Comparison of ENCODE assay signal across 8 mouse cellular contexts in the genomic region with DNA sequence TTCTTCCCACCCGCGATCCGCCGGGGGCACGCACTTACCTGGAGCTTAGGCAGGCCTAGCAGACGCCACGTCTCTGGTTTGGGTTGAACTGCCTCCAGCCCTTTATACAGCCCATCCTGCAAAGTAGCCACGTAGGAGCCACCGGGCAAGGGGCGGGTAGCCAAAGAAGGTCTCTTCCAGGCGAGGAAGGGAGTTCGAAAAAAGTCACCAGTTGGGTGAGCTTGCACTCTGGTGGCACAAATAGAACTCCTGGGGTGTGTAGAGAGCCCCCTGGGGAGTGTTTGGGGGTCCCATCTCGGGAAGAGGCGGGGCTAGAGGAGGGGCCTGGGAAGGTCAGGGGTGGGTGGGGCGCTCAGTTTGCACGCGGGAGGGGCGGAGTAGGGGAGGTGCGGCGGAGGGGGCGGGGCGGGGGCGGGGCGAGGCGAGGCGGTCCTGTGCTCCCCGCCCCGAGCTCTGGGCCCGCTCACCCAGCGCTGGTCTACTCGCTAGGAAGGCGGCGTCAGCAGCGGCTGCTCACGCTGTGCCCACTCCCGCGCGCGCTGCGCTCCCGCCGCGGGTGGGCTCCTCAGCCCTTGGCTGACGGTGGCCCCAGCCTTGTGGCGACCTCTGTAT. TPM values are rescaled to one million over a fixed set of nuclear protein-coding genes. Genes with fewer than 3 reads are reported as not detected.
DNase-seq lines count a peak whose midpoint lies in the region; ATAC-seq and TF ChIP-seq lines count a peak whose summit lies in the region.

A gene (plus strand): TSS at position 467 of the 612 bp plus-strand sequence.

- H3K4me2 ChIP-seq in embryonic facial prominence, embryonic 11.5 days (ENCODE audit: low read depth, low read length) = peak within 1 kb of the TSS; percentile 94
- peak within 1 kb of the TSS; percentile 95 for H3K4me2 ChIP-seq in limb, embryonic 15.5 days
- H3K4me2 ChIP-seq in midbrain, postnatal 0 days (ENCODE audit: low read depth, low read length, poor library complexity, severe bottlenecking) = peak within 1 kb of the TSS; percentile 100
- H3K4me2 ChIP-seq in stomach, embryonic 16.5 days (ENCODE audit: low read depth, low read length) = peak within 1 kb of the TSS; percentile 92

- peak within 1 kb of the TSS; percentile 53 for H3K4me3 ChIP-seq in embryonic facial prominence, embryonic 11.5 days (ENCODE audit: low read depth, low read length)
- H3K4me3 ChIP-seq in limb, embryonic 15.5 days = peak within 1 kb of the TSS; percentile 66
- peak within 1 kb of the TSS; percentile 53 for H3K4me3 ChIP-seq in midbrain, postnatal 0 days (ENCODE audit: low read depth, low read length)
- peak within 1 kb of the TSS; percentile 63 for H3K4me3 ChIP-seq in stomach, embryonic 16.5 days (replicated peaks; ENCODE audit: low read length)

- DNase-seq in 3134 (ENCODE audit: extremely low read depth, insufficient read length, low spot score) = peak; percentile 76
- DNase-seq in adrenal gland, postnatal 25 days = peak; percentile 82
- DNase-seq in embryonic facial prominence, embryonic 11.5 days (ENCODE audit: low spot score) = peak; percentile 84
- DNase-seq in heart, adult 8-10 months (ENCODE audit: low spot score) = peak; percentile 66
- peak; percentile 78 to 85 for DNase-seq in kidney, adult 8-10 months
- peak; percentile 65 for DNase-seq in midbrain, postnatal 0 days (ENCODE audit: low spot score)

- H3K27me3 ChIP-seq in embryonic facial prominence, embryonic 11.5 days (ENCODE audit: control insufficient read depth, insufficient read depth, low read length) = no peaks in the 10 kb centered on the region
- H3K27me3 ChIP-seq in limb, embryonic 15.5 days = no peaks in the 10 kb centered on the region
- no peaks in the 10 kb centered on the region; the same call in 1 of the 2 replicates for H3K27me3 ChIP-seq in midbrain, postnatal 0 days (ENCODE audit: insufficient read depth, low read length)
- H3K27me3 ChIP-seq in stomach, embryonic 16.5 days (ENCODE audit: control insufficient read depth, insufficient read depth, low read length) = no peaks in the 10 kb centered on the region

- H3K9ac ChIP-seq in embryonic facial prominence, embryonic 11.5 days (replicated peaks; ENCODE audit: low read length) = peak within 1 kb of the TSS; percentile 74
- peak within 1 kb of the TSS; percentile 76 for H3K9ac ChIP-seq in limb, embryonic 15.5 days
- peak within 1 kb of the TSS; percentile 50 for H3K9ac ChIP-seq in midbrain, postnatal 0 days (replicated peaks; ENCODE audit: low read length, poor library complexity, severe bottlenecking)
- peak within 1 kb of the TSS; percentile 88 for H3K9ac ChIP-seq in stomach, embryonic 16.5 days (ENCODE audit: low read length)

- H3K4me1 ChIP-seq in embryonic facial prominence, embryonic 11.5 days (ENCODE audit: control insufficient read depth, insufficient read depth, low read length) = peaks cover 4% of the 10 kb centered on the region; the same call in 1 of the 2 replicates
- peaks cover 14% of the 10 kb centered on the region; the same call in 1 of the 2 replicates for H3K4me1 ChIP-seq in limb, embryonic 15.5 days
- H3K4me1 ChIP-seq in midbrain, postnatal 0 days (ENCODE audit: insufficient read depth, low read length) = no peaks in the 10 kb centered on the region
- peaks cover 13% of the 10 kb centered on the region for H3K4me1 ChIP-seq in stomach, embryonic 16.5 days (ENCODE audit: control insufficient read depth, insufficient read depth, low read length)

- no peaks in the 10 kb centered on the region for H3K36me3 ChIP-seq in embryonic facial prominence, embryonic 11.5 days (replicated peaks; ENCODE audit: control insufficient read depth, insufficient read depth, low read depth, low read length)
- H3K36me3 ChIP-seq in limb, embryonic 15.5 days = peaks cover 12% of the 10 kb centered on the region
- no peaks in the 10 kb centered on the region for H3K36me3 ChIP-seq in midbrain, postnatal 0 days (ENCODE audit: insufficient read depth, low read length)
- no peaks in the 10 kb centered on the region for H3K36me3 ChIP-seq in stomach, embryonic 16.5 days (ENCODE audit: control insufficient read depth, insufficient read depth, low read length)

- no peak; the same call in 1 of the 2 replicates for TF ChIP-seq CTCF in midbrain, postnatal 0 days (IDR thresholded peaks at IDR 0.05)

- peak; percentile 92 for ATAC-seq in embryonic facial prominence, embryonic 11.5 days (replicated peaks; ENCODE audit: insufficient number of reproducible peaks, low FRiP score, low TSS enrichment, low read depth)
- peak; percentile 93 for ATAC-seq in limb, embryonic 15.5 days (ENCODE audit: insufficient number of reproducible peaks, low FRiP score, low TSS enrichment, low read depth)
- ATAC-seq in midbrain, postnatal 0 days (ENCODE audit: low FRiP score) = peak; percentile 81
- peak; percentile 94 for ATAC-seq in stomach, embryonic 16.5 days (ENCODE audit: insufficient read depth, low FRiP score)

- under 1% methylated on average over 33 of the region's 45 CpGs for WGBS in embryonic facial prominence, embryonic 11.5 days
- WGBS in limb, embryonic 15.5 days = under 1% methylated on average over 32 of the region's 45 CpGs
- WGBS in midbrain, postnatal 0 days = 2% methylated on average over 20 of the region's 45 CpGs
- under 1% methylated on average over 33 of the region's 45 CpGs for WGBS in stomach, embryonic 16.5 days

- no peaks in the 10 kb centered on the region for H3K9me3 ChIP-seq in embryonic facial prominence, embryonic 11.5 days (replicated peaks; ENCODE audit: control insufficient read depth, low read length)
- no peaks in the 10 kb centered on the region for H3K9me3 ChIP-seq in limb, embryonic 15.5 days
- H3K9me3 ChIP-seq in midbrain, postnatal 0 days (ENCODE audit: low read length) = no peaks in the 10 kb centered on the region
- no peaks in the 10 kb centered on the region for H3K9me3 ChIP-seq in stomach, embryonic 16.5 days (replicated peaks; ENCODE audit: control insufficient read depth, low read length)

- peak within 1 kb of the TSS; percentile 38; the same call in 1 of the 2 replicates for H3K27ac ChIP-seq in embryonic facial prominence, embryonic 11.5 days (replicated peaks; ENCODE audit: low read depth, low read length)
- H3K27ac ChIP-seq in limb, embryonic 15.5 days = peak within 1 kb of the TSS; percentile 92
- H3K27ac ChIP-seq in midbrain, postnatal 0 days (ENCODE audit: low read depth, low read length) = no peak within 1 kb of the TSS
- H3K27ac ChIP-seq in stomach, embryonic 16.5 days (ENCODE audit: low read length) = peak within 1 kb of the TSS; percentile 92

RNA-seq across cellular contexts. Expression of the gene that starts here (rescaled TPM):
- total RNA-seq in adrenal gland, postnatal 25 days (2021) = 17.6 and 22.6 TPM in 2 replicates
- 19.3 and 20.2 TPM in 2 replicates for polyA plus RNA-seq in embryonic facial prominence, embryonic 11.5 days (2014; fragmentation: Nextera tagmentation; extraction: Ambion mirVana)
- total RNA-seq in heart, adult 8-10 months (2022) = 1 to 10 TPM; 4.2 to 8.8 (median 5.5) TPM
- polyA plus RNA-seq in limb, embryonic 15.5 days (2015; fragmentation: Nextera tagmentation; extraction: Ambion mirVana) = 26.3 and 26.8 TPM in 2 replicates
- total RNA-seq in midbrain, postnatal 0 days (2014; rRNA removed) = 26.0 and 26.5 TPM in 2 replicates
- polyA plus RNA-seq in midbrain, postnatal 0 days (2015; fragmentation: Nextera tagmentation; extraction: Ambion mirVana) = 5.6 and 5.8 TPM in 2 replicates
- polyA plus RNA-seq in stomach, embryonic 16.5 days (2015; fragmentation: Nextera tagmentation; extraction: Ambion mirVana) = 17.9 and 18.4 TPM in 2 replicates
